Comparison of ENCODE assay signal across 32 mouse cellular contexts in genomic region chr5:129179995-129180714, GRCm38 (mm10).
DNase-seq lines count a peak whose midpoint lies in the region; ATAC-seq and TF ChIP-seq lines count a peak whose summit lies in the region.
"Had no signal": no experiment of that assay in that cellular context is flagged by ENCODE, and none has a peak within 500 bp of the region (broad histone marks: within the 10 kb centered on the region; RNA-seq: fewer than 3 reads in every experiment).

No protein-coding gene starts in this region.

- H3K36me3 ChIP-seq in midbrain, embryonic 11.5 days (ENCODE audit: control insufficient read depth, insufficient read depth, low read length), result no peaks in the 10 kb centered on the region
- no peaks in the 10 kb centered on the region for H3K36me3 ChIP-seq in midbrain, embryonic 16.5 days (ENCODE audit: control insufficient read depth, insufficient read depth, low read length)
- no peaks in the 10 kb centered on the region for H3K36me3 ChIP-seq in liver, embryonic 14.5 days (replicated peaks; ENCODE audit: control insufficient read depth, insufficient read depth, low read depth)
- H3K36me3 ChIP-seq: G1E; heart, embryonic 10.5 days; heart, embryonic 15.5 days; kidney, embryonic 15.5 days; limb, embryonic 12.5 days; midbrain, embryonic 13.5 days; neural tube, embryonic 15.5 days had no signal

- no peak overlapping the region for H3K4me2 ChIP-seq in midbrain, embryonic 11.5 days
- no peak overlapping the region for H3K4me2 ChIP-seq in midbrain, embryonic 16.5 days (ENCODE audit: low read length)
- peak overlapping the region; percentile 50 for H3K4me2 ChIP-seq in liver, embryonic 14.5 days (ENCODE audit: low read depth)
- H3K4me2 ChIP-seq: heart, embryonic 15.5 days; kidney, embryonic 15.5 days; limb, embryonic 12.5 days; midbrain, embryonic 13.5 days; neural tube, embryonic 15.5 days had no signal

- H3K27me3 ChIP-seq in midbrain, embryonic 11.5 days (ENCODE audit: control insufficient read depth, insufficient read depth, low read length), result no peaks in the 10 kb centered on the region
- H3K27me3 ChIP-seq in midbrain, embryonic 16.5 days (ENCODE audit: control insufficient read depth, insufficient read depth, low read depth, low read length), result no peaks in the 10 kb centered on the region
- H3K27me3 ChIP-seq in liver, embryonic 14.5 days (ENCODE audit: control insufficient read depth, insufficient read depth, low read length), result no peaks in the 10 kb centered on the region
- H3K27me3 ChIP-seq: neural tube, embryonic 15.5 days had no signal

- no peak overlapping the region for H3K27ac ChIP-seq in midbrain, embryonic 11.5 days (ENCODE audit: low read depth, low read length)
- H3K27ac ChIP-seq in midbrain, embryonic 16.5 days (ENCODE audit: low read length), result no peak overlapping the region
- H3K27ac ChIP-seq in liver, embryonic 14.5 days, result peak overlapping the region; percentile 61
- H3K27ac ChIP-seq: heart, embryonic 10.5 days; heart, embryonic 15.5 days; kidney, embryonic 15.5 days; limb, embryonic 12.5 days; midbrain, embryonic 13.5 days; neural tube, embryonic 15.5 days; stomach, postnatal 0 days had no signal

- no peak overlapping the region for H3K9ac ChIP-seq in midbrain, embryonic 11.5 days (ENCODE audit: low read length)
- no peak overlapping the region for H3K9ac ChIP-seq in midbrain, embryonic 16.5 days (ENCODE audit: low read depth, low read length)
- H3K9ac ChIP-seq in liver, embryonic 14.5 days (replicated peaks), result no peak overlapping the region
- H3K9ac ChIP-seq: heart, embryonic 15.5 days; kidney, embryonic 15.5 days; limb, embryonic 12.5 days; midbrain, embryonic 13.5 days; neural tube, embryonic 15.5 days had no signal

- no peak for ATAC-seq in midbrain, embryonic 11.5 days (ENCODE audit: low FRiP score)
- no peak for ATAC-seq in midbrain, embryonic 16.5 days
- ATAC-seq in erythroid progenitor cell, adult 5-6 weeks (replicated peaks; ENCODE audit: low FRiP score, poor library complexity, severe bottlenecking), result peak; percentile 73
- peak; percentile 88 for ATAC-seq in liver, embryonic 14.5 days (ENCODE audit: insufficient read depth)
- ATAC-seq in megakaryocyte-erythroid progenitor cell, adult 5-6 weeks (replicated peaks; ENCODE audit: low FRiP score, low TSS enrichment, poor library complexity, severe bottlenecking), result peak; percentile 75
- ATAC-seq in monocyte, adult 5-6 weeks (replicated peaks; ENCODE audit: insufficient number of reproducible peaks, low FRiP score, low TSS enrichment, poor library complexity, severe bottlenecking), result no peak
- ATAC-seq: forebrain, embryonic 14.5 days; hindbrain, embryonic 16.5 days; midbrain, embryonic 13.5 days; Patski had no signal

- no peak for TF ChIP-seq CTCF in liver, embryonic 14.5 days (IDR thresholded peaks at IDR 0.05; ENCODE audit: low read depth)

- H3K4me3 ChIP-seq in midbrain, embryonic 11.5 days (ENCODE audit: low read depth, low read length), result no peak overlapping the region
- no peak overlapping the region for H3K4me3 ChIP-seq in midbrain, embryonic 16.5 days (ENCODE audit: low read depth, low read length)
- H3K4me3 ChIP-seq in liver, embryonic 14.5 days (ENCODE audit: insufficient read depth in 1 of 2, low read depth in 2 of 2, low read length in 2 of 2), result no peak overlapping the region
- H3K4me3 ChIP-seq: heart, embryonic 10.5 days; heart, embryonic 15.5 days; kidney, embryonic 15.5 days; limb, embryonic 12.5 days; midbrain, embryonic 13.5 days; neural tube, embryonic 15.5 days had no signal

- WGBS in midbrain, embryonic 11.5 days, result 92% methylated on average over 17 of the region's 17 CpGs
- WGBS in midbrain, embryonic 16.5 days, result 81% methylated on average over 17 of the region's 17 CpGs
- 41% methylated on average over 17 of the region's 17 CpGs for WGBS in liver, embryonic 14.5 days (ENCODE audit: insufficient replicate concordance)

- H3K9me3 ChIP-seq in midbrain, embryonic 11.5 days (ENCODE audit: control insufficient read depth, low read length), result no peaks in the 10 kb centered on the region
- no peaks in the 10 kb centered on the region for H3K9me3 ChIP-seq in midbrain, embryonic 16.5 days (replicated peaks; ENCODE audit: control insufficient read depth, low read length, poor library complexity, severe bottlenecking)
- no peaks in the 10 kb centered on the region for H3K9me3 ChIP-seq in liver, embryonic 14.5 days (ENCODE audit: control insufficient read depth, low read length)
- H3K9me3 ChIP-seq: heart, embryonic 10.5 days; heart, embryonic 15.5 days; kidney, embryonic 15.5 days; limb, embryonic 12.5 days; midbrain, embryonic 13.5 days; neural tube, embryonic 15.5 days had no signal

- H3K4me1 ChIP-seq in midbrain, embryonic 11.5 days (ENCODE audit: control insufficient read depth, insufficient read depth, low read length), result 0 out of 2 replicates have a peak, but pooled peaks cover 4% of the 10 kb centered on the region
- no peaks in the 10 kb centered on the region for H3K4me1 ChIP-seq in midbrain, embryonic 16.5 days (ENCODE audit: control insufficient read depth, insufficient read depth, low read length)
- H3K4me1 ChIP-seq in liver, embryonic 14.5 days (replicated peaks; ENCODE audit: control insufficient read depth in 2 of 2, insufficient read depth in 2 of 2, low read length in 1 of 2), result peaks cover 16 to 34% of the 10 kb centered on the region in 2 experiments; a peak in 3 of 4 replicates
- H3K4me1 ChIP-seq: limb, embryonic 12.5 days had no signal

- DNase-seq in midbrain, embryonic 11.5 days (ENCODE audit: low spot score, missing footprints), result peak; percentile 41
- peak; percentile 17 to 57 (median 38) for DNase-seq in liver, embryonic 14.5 days (ENCODE audit: low read depth in 3 of 3, low spot score in 3 of 3)
- DNase-seq in left cerebral cortex, adult 9 months (ENCODE audit: low spot score in 2 of 2), result no peak
- no peak for DNase-seq in right cerebral cortex, postnatal 25 days
- DNase-seq: adrenal gland, postnatal 10 days; cerebellum, adult 11-12 months; gastrocnemius, postnatal 25 days; heart, adult 11 months; kidney, adult 18-20 months; kidney, postnatal 36 days; layer of hippocampus, postnatal 36 days; lung, adult 18-20 months; lung, postnatal 14 days; retina, postnatal 1 day; right cerebral cortex, postnatal 14 days; thymus, adult 18-20 months; thymus, postnatal 4 days had no signal

- peak; percentile 43 for TF ChIP-seq EP300 in liver, embryonic 14.5 days (IDR thresholded peaks at IDR 0.05; ENCODE audit: low read depth)

Comparison
In these comparisons a context has a peak if more than half of its experiments do, and no peak if none do; other contexts are left out.
1. ATAC-seq: peak in erythroid progenitor cell, adult 5-6 weeks (single experiment), liver, embryonic 14.5 days (single experiment) and megakaryocyte-erythroid progenitor cell, adult 5-6 weeks (single experiment); none in midbrain, embryonic 11.5 days (single experiment), midbrain, embryonic 16.5 days (single experiment) and monocyte, adult 5-6 weeks (single experiment).
2. DNase-seq: peak in midbrain, embryonic 11.5 days (single experiment) and liver, embryonic 14.5 days (3 of 3); none in left cerebral cortex, adult 9 months (0 of 2) and right cerebral cortex, postnatal 25 days (single experiment).